Mouse (Mus musculus) kidney, postnatal 4 days (tissue): ENCODE data around the gene Ppp1r9a.

Source experiments
- DNase-seq, 2 experiments: peaks; one replicate each; pipeline ENCODE4 v3.0.0; 2021; ENCODE audit warnings: mixed read lengths in 2 of 2

The Ppp1r9a gene

DNA sequence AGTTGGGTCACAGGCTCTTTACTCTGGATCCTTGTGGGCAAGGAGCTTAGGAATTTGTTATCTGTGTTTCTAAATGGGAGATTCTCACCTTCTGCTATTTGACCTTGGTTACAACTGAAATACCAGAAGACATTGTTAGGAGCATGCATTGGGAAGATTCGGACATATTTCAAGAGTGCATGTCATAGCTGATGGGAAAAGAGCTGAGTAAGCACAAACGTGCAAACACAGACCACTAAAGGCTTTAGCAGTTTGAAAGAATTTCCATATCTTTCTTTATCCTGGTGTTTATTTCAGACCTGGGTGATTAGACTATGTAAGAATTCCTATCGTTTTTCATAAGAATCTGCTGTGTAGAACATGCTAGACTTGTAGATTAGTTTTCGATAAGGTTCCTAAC is 59.5 kb downstream of the Ppp1r9a start:
- no peak for DNase-seq

GRCm38 (mm10) chr6:4963049-4963448 is 60.3 kb downstream of the Ppp1r9a start:
- no peak for DNase-seq

DNA sequence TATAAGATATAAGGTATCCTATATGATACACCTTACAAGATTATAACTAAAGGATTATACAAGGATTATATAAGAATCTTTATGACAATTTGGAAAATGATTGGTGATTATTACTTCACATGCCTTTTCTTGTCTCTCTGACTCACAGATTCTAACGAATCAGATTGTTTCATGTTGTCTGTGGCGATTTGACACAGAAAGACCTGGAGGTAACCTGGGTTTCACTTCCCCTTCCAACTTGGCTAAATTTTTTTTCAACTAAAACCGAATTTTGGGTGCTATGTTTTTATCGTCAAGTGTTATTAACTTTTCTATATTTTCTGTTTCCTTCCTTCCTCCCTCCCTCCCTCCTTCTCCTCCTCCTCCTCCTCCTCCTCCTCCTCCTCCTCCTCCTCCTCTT is 64.5 kb downstream of the Ppp1r9a start:
- no peak for DNase-seq

- DNase-seq = no peak
Measured at GRCm38 (mm10) chr6:4971229-4971628, 68.5 kb downstream of the Ppp1r9a start.

DNA sequence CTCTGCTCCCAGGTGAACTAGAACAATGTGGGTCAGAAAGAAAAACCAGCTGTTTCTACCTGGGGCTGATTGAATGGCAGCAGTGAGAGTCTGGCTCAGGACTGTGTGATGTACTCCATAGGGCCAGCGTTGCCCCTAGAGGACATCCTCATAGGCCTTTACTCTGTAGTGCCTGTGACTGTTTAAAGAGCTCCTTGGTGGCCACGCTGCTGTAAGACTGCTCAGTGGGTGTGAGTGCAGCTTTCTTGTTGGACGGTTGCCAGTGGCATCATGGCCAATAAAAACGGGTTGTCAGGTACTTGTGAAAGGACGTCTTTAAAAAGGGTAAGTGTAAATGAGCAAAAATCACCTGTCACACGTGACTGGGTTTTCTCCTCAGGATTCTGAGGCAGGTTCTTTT is 70.1 kb downstream of the Ppp1r9a start:
- peak; percentile 39 to 56 for DNase-seq

- no peak for DNase-seq
Measured at GRCm38 (mm10) chr6:4973337-4973736, 70.6 kb downstream of the Ppp1r9a start.

GRCm38 (mm10) chr6:4977515-4977914 is 74.8 kb downstream of the Ppp1r9a start:
- DNase-seq = no peak

DNA sequence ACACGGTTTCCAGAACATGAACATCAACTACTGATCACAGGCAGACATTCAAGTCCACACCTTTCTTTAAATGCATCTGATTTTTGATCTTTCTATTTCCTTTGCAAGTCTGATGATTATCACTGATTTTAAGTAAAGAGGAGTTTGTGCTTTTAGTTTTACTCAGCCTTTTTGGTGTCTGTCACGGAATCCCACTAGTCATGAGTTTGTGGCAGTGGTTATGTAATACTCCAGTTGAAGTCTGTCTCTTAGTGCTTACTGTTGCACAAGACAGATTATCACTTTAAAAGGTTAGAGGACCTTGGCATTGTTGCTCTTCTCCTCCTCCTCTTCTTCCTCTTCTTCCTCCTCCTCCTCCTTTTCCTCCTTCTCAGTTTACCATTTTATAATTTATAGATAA is 75.5 kb downstream of the Ppp1r9a start:
- no peak for DNase-seq

DNA sequence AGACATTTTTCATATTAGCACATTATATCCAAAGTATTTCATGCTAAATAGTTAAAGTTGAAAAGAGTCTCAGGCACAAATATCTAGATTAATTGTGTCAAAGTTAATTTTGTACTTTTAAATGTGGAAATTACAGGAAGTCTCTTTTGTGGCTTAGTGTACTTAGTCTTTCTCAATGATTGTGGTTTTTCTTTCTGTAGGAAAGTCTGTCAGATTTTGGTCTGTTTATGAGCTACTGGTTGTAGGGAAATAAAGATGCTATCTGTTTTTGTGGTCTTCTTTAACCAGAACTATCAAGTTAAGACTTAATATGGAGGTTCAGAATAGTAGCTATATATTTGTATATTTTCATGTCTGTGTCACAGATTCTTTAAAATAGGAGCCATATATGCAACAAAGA is 76.2 kb downstream of the Ppp1r9a start:
- DNase-seq = no peak

- DNase-seq = no peak
Measured at GRCm38 (mm10) chr6:4980113-4980512, 77.4 kb downstream of the Ppp1r9a start.

GRCm38 (mm10) chr6:4982686-4983162 is 80.0 kb downstream of the Ppp1r9a start:
- peak; percentile 54 to 71 for DNase-seq

GRCm38 (mm10) chr6:4985668-4986067 is 83.0 kb downstream of the Ppp1r9a start:
- DNase-seq = no peak

GRCm38 (mm10) chr6:4987084-4987483 is 84.4 kb downstream of the Ppp1r9a start:
- DNase-seq = no peak

GRCm38 (mm10) chr6:4988688-4989087 is 86.0 kb downstream of the Ppp1r9a start:
- no peak for DNase-seq

- DNase-seq = no peak
Measured at GRCm38 (mm10) chr6:4992308-4992707, 89.6 kb downstream of the Ppp1r9a start.

GRCm38 (mm10) chr6:4993600-4994160 is 91.0 kb downstream of the Ppp1r9a start:
- DNase-seq = peak in 1 of 2 experiments; percentile 31

GRCm38 (mm10) chr6:4994161-4994919 is 91.6 kb downstream of the Ppp1r9a start:
- no peak for DNase-seq

DNA sequence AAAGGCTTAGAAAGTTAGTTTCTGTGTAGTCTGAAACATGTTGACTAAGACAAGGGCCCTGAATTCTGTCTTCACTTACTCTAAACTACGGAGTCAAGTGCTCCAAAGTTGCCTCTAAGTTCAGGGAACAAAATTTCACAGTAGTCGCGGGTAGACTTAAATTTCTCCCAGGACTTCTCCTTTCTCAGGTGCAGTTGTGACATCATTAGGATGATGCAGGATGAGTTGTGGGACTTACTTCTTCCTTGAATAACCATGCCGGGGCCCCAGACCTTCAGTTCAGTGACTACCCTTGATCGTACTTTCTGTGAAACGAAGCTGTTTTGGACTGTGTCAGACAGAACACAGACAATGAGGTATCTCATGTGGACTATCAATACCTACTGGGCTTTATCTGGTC is 94.9 kb downstream of the Ppp1r9a start:
- DNase-seq = no peak

GRCm38 (mm10) chr6:4998929-4999328 is 96.2 kb downstream of the Ppp1r9a start:
- DNase-seq = no peak

DNA sequence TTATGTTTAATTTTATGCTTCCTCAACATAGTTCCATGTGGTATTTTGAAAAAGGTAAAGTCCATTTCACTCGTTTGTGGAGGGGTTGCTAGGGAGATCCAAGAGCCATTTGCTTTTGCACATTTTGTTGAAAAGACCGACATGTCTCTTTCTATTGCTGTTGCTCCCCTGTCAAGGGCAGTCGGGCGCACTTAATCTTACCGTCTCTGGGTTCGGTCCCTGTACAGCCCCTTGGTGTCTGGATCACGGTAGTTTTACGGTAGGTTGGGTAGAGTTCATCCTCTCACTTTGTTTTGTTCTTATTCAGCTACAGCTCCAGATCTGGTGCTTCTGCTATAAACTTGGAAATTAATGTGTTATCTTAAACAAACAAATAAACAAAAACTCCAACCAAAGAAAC is 98.1 kb downstream of the Ppp1r9a start:
- no peak for DNase-seq

DNA sequence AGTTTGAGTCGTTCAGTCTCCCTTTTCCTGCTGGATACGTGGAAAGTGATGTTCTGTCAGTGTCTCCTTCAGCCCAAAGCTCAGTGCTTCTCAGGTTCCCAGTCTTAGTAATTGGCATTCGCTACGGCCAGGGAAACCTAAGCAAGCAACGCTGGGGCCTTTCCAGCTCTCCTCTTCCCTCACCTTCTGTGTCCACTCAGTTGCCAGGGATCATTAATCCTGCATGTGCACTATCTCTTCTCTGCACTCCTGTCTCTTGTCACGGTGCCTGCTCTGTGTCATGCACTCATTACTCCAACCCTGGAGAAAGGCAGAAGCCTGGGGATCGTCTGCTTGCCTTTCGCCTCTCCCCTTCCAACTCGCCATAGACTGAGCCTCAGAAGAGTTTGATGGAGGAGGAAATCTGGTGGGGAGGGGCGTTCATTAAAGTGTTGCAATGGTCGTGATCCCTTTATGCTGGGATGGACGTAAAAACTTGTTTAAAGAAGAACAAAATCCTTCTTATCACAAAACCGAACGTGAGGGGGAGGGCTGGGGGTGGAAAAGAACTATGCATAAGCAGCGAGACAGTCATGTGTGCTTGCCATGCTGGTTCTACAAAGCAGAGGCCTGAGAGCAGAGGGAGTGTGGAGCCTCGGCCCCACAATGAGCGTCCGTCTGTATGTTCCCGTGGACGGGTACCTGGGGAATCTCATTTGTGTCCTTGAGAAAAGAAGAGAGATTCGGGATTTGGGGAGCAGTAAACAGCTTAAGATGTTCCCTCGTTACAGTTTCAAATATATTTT is 103.0 kb downstream of the Ppp1r9a start:
- no peak for DNase-seq

DNA sequence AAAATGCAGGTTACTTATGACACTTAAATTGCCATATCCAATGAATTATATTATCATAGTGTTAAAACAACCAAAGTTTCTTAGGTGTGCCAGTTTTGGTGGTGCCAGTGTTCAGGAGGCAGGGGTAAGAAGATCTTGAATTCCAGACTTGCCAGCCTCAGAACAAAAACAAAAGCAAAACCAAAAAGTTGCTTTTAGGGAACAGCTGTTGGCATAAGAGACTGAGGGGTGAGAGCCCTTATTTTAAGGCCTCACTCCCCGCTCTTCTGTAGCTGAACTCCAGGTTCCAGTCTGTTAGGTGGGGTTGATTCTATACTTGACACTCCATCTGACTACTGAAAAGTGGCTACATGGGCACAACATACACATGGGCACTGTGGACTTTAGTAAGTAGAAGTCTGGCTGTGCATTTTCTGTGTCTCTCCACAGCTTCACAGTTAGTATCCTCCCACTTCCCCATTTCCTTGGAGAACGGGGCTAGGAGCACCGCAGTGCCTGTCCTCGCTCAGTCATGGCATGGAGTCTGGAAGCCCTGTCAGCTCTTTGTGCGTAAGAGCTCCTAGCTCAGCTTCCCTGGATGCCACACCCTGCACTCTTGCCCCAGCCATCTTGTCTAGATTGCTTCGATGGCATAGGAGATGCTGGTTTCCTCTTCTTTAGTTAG is 103.7 kb downstream of the Ppp1r9a start:
- no peak for DNase-seq

DNA sequence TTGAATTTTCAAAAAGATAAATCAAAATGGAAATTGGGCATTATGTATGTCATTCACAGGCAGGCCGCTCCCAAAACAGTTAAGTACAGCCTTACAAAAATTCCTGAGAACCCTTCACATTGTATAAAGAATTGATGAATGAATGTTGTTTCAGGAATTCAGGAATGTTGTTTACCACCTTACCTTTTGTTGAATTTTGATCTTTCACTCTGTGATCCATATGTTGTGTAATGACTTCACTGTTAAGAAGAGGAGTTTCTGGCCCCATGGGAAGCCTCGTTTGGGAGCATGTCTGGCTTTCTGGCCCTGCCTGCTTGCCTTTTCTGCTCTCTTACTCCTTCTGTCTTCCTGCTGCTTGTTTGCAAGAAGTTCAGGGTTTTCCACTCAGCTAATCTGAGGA is 105.4 kb downstream of the Ppp1r9a start:
- DNase-seq = no peak
